ENCODE assay signal across 13 mouse cellular contexts in genomic region chr7:116893846-116894245, GRCm38 (mm10).
DNase-seq lines count a peak whose midpoint lies in the region; ATAC-seq and TF ChIP-seq lines count a peak whose summit lies in the region.
"Had no signal": no experiment of that assay in that cellular context is flagged by ENCODE, and none has a peak within 500 bp of the region (broad histone marks: within the 10 kb centered on the region; RNA-seq: fewer than 3 reads in every experiment).

No protein-coding gene starts in this region.

- no peak overlapping the region for H3K27ac ChIP-seq in kidney, embryonic 14.5 days (ENCODE audit: low read depth, low read length)
- H3K27ac ChIP-seq in limb, embryonic 10.5 days = peak overlapping the region; percentile 46; the same call in 1 of the 2 replicates
- no peak overlapping the region for H3K27ac ChIP-seq in layer of hippocampus, adult 2 months
- H3K27ac ChIP-seq: forebrain, embryonic 15.5 days; liver, embryonic 14.5 days; neural tube, embryonic 13.5 days had no signal

- no peak overlapping the region for H3K9ac ChIP-seq in kidney, embryonic 14.5 days (ENCODE audit: low read depth, low read length)
- H3K9ac ChIP-seq: forebrain, embryonic 15.5 days; liver, embryonic 14.5 days; neural tube, embryonic 13.5 days had no signal

- H3K4me1 ChIP-seq in kidney, embryonic 14.5 days (ENCODE audit: control insufficient read depth, insufficient read depth, low read length) = 0 out of 2 replicates have a peak, but pooled peaks cover 4% of the 10 kb centered on the region
- H3K4me1 ChIP-seq in limb, embryonic 10.5 days = peaks cover 30% of the 10 kb centered on the region
- H3K4me1 ChIP-seq: forebrain, embryonic 15.5 days; megakaryocyte, embryonic 14.5 days; neural tube, embryonic 13.5 days had no signal

- H3K9me3 ChIP-seq in kidney, embryonic 14.5 days (ENCODE audit: control insufficient read depth, low read length) = no peaks in the 10 kb centered on the region
- no peaks in the 10 kb centered on the region for H3K9me3 ChIP-seq in limb, embryonic 10.5 days (replicated peaks)
- H3K9me3 ChIP-seq: forebrain, embryonic 15.5 days; neural tube, embryonic 13.5 days had no signal

- no peaks in the 10 kb centered on the region for H3K36me3 ChIP-seq in kidney, embryonic 14.5 days (ENCODE audit: control insufficient read depth, insufficient read depth, low read length)
- H3K36me3 ChIP-seq in limb, embryonic 10.5 days = no peaks in the 10 kb centered on the region
- H3K36me3 ChIP-seq: forebrain, embryonic 15.5 days; neural tube, embryonic 13.5 days had no signal

- WGBS in kidney, embryonic 14.5 days = 12% methylated on average over 6 of the region's 6 CpGs
- 19% methylated on average over 6 of the region's 6 CpGs for WGBS in limb, embryonic 10.5 days

- no peak for DNase-seq in kidney, adult 8-10 months
- peak; percentile 5 for DNase-seq in adrenal gland, postnatal 14 days
- peak; percentile 61 to 74 for DNase-seq in cerebellum, postnatal 25 days
- peak; percentile 75 for DNase-seq in limb, embryonic 10.5 days (ENCODE audit: low spot score)
- DNase-seq in urinary bladder, adult 18-20 months (ENCODE audit: low spot score in 2 of 2) = no peak
- no peak for DNase-seq in right cerebral cortex, postnatal 4 days
- no peak for DNase-seq in layer of hippocampus, adult 2 months (ENCODE audit: low spot score in 2 of 2)

- H3K4me2 ChIP-seq in kidney, embryonic 14.5 days (replicated peaks; ENCODE audit: low read depth, low read length) = no peak overlapping the region
- H3K4me2 ChIP-seq: forebrain, embryonic 15.5 days; neural tube, embryonic 13.5 days had no signal

- TF ChIP-seq CTCF in layer of hippocampus, adult 2 months (conservative IDR thresholded peaks at IDR 0.05) = no peak

- peak; percentile 97 for ATAC-seq in kidney, embryonic 14.5 days (ENCODE audit: low FRiP score, low TSS enrichment)
- ATAC-seq: forebrain, embryonic 15.5 days; inflammation-experienced regulatory T-cells, adult 6 months had no signal

- no peak overlapping the region for H3K4me3 ChIP-seq in kidney, embryonic 14.5 days (ENCODE audit: low read length)
- H3K4me3 ChIP-seq in limb, embryonic 10.5 days = no peak overlapping the region
- no peak overlapping the region for H3K4me3 ChIP-seq in layer of hippocampus, adult 2 months
- H3K4me3 ChIP-seq: forebrain, embryonic 15.5 days; megakaryocyte, embryonic 14.5 days; neural tube, embryonic 13.5 days had no signal

- no peaks in the 10 kb centered on the region for H3K27me3 ChIP-seq in kidney, embryonic 14.5 days (ENCODE audit: control insufficient read depth, insufficient read depth, low read length)
- no peaks in the 10 kb centered on the region for H3K27me3 ChIP-seq in limb, embryonic 10.5 days (ENCODE audit: low read depth, poor library complexity, severe bottlenecking)
- H3K27me3 ChIP-seq: forebrain, embryonic 15.5 days; megakaryocyte, embryonic 14.5 days; neural tube, embryonic 13.5 days had no signal

Comparison
In these comparisons a context has a peak if more than half of its experiments do, and no peak if none do; other contexts are left out.
1. DNase-seq: peak in adrenal gland, postnatal 14 days (single experiment), cerebellum, postnatal 25 days (2 of 2) and limb, embryonic 10.5 days (single experiment); none in kidney, adult 8-10 months (0 of 2), urinary bladder, adult 18-20 months (0 of 2), right cerebral cortex, postnatal 4 days (single experiment) and layer of hippocampus, adult 2 months (0 of 2).